Mouse (Mus musculus) embryonic fibroblast, embryonic 13.5 days (primary cell): Measurements from ENCODE around the gene Mettl3.

Source experiments
- CTCF ChIP-seq: IDR thresholded peaks from 2 replicates; pipeline ENCODE4 v1.5.1; 2011; ENCODE audit warnings: mild to moderate bottlenecking, control low read depth, low read length, moderate library complexity, borderline replicate concordance; ENCODE audit not compliant: insufficient read depth
- POLR2A ChIP-seq: IDR thresholded peaks from 2 replicates; pipeline ENCODE4 v1.6.1; 2011; ENCODE audit warnings: low read depth, mild to moderate bottlenecking, control low read depth, low read length, moderate library complexity

GRCm38 (mm10) chr14:52279747-52280120, 25.2 kb downstream of the Mettl3 start:
- TF ChIP-seq CTCF (no peak), POLR2A (no peak)
